Mouse (Mus musculus): ENCODE results near the gene Jak2.

Jak2 gene

GRCm38 (mm10) chr19:29252831-29253545, 1.4 kb downstream of the Jak2 start:
- DNase-seq (ENCODE audit: extremely low spot score, low spot score) = no peak

DNA sequence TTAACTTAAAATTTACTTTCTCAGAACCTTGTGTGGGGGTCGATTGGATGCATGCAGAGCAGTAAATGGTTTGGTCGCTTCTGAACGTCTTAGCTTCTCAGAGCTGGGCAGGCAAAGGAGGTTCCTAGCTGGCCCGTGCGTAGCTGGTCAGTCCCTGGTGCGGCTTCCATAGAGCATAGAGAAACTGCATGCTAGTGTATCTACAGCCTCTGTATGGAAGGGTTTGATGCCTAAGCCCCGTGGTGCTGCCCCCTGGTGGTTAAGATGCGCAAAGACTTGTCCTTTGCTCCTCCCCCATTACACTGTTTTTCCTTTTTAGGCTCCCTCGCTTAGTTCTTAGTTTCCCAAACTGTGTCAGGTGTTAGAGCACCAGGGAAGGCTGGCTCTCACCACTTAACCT, 2.1 kb downstream of the Jak2 start:
- DNase-seq (ENCODE audit: extremely low spot score, low spot score) = peak; percentile 84

GRCm38 (mm10) chr19:29254671-29255070, 3.0 kb downstream of the Jak2 start:
- no peak for DNase-seq (ENCODE audit: extremely low spot score, low spot score)

DNA sequence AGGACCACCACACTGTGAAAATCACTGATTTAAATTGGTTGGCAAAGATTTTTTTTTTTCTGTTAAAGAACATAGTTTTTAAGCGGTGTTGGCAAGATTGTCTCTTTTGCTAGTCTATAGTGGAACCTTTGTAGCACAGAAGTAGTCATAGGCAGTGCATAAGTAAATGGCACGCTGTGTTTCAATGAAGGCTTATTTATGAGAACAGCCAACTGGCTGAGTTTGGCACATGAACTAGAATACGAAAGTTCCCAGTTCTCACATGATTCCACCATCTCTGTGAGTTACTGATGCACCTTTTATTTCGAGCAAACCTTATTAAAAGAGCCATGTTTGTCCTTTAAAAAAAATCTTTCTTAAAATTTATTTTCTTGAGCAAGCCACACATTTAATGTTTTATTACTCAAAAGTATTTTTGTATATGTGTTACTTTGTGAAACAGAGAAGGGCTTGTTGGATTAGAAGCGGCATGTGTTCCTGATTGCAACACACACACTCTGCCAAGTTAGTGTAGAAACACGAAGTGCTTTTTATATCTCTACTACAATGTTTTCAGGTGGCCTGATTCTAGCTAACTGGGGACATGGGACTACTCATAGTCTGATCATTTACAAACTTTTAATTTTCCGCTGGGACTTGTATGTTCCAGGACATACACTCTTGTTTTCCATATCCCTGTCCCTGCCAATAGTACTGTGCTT, 3.8 kb downstream of the Jak2 start:
- DNase-seq (ENCODE audit: extremely low spot score, low spot score) = no peak

- DNase-seq (ENCODE audit: extremely low spot score, low spot score) = no peak
Measured at GRCm38 (mm10) chr19:29261638-29262037, 10.0 kb downstream of the Jak2 start.

GRCm38 (mm10) chr19:29263492-29263891, 11.9 kb downstream of the Jak2 start:
- no peak for DNase-seq (ENCODE audit: extremely low spot score, low spot score)

- no peak for DNase-seq (ENCODE audit: extremely low spot score, low spot score)
Measured at GRCm38 (mm10) chr19:29265538-29265937, 13.9 kb downstream of the Jak2 start.

- no peak for DNase-seq (ENCODE audit: extremely low spot score, low spot score)
Measured at GRCm38 (mm10) chr19:29267075-29267868, 15.6 kb downstream of the Jak2 start.

DNA sequence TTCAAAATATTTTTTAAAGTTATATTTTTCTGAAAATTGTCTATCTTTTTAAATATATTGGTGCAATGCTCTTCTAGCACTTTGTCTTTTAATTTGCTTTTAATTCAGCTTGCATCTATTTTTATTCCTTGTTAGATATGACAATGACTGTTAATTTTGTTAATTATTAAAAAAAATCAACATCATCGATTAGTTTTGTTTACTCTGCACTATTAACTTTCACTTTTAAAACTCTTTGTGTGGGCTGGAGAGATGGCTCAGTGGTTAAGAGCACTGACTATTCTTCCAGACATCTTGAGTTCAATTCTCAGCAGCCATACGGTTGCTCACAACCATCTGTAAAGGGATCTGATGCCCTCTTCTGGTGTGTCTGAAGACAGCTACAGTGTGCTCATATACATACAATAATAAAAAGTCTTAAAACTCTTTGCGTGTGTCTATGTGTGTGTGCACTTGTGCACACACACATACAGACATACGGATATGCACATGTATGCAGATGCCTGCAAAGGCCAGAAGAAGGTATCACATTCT, 17.2 kb downstream of the Jak2 start:
- no peak for DNase-seq (ENCODE audit: extremely low spot score, low spot score)

- DNase-seq (ENCODE audit: extremely low spot score, low spot score) = no peak
Measured at GRCm38 (mm10) chr19:29270226-29270625, 18.6 kb downstream of the Jak2 start.

GRCm38 (mm10) chr19:29271147-29271578, 19.5 kb downstream of the Jak2 start:
- no peak for DNase-seq (ENCODE audit: extremely low spot score, low spot score)

GRCm38 (mm10) chr19:29272011-29272809, 20.6 kb downstream of the Jak2 start:
- DNase-seq (ENCODE audit: extremely low spot score, low spot score) = no peak

DNA sequence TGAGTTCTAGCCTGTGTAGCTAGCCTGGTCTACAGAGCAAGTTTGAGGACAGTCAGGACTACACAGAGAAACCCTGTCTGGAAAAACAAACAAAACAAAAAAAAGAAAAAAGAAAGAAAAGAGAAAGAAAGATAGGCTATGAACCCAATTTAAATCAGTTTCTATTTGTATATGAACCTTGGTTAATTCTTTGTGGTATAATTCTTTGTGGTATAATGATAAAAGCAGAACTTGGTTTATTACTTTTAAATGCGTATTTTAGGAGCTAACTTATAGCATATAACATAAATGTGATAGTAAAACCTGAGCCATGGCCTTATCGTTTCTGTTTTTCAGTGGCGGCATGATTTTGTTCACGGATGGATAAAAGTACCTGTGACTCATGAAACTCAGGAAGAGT, 24.8 kb downstream of the Jak2 start:
- DNase-seq (ENCODE audit: extremely low spot score, low spot score) = no peak

DNA sequence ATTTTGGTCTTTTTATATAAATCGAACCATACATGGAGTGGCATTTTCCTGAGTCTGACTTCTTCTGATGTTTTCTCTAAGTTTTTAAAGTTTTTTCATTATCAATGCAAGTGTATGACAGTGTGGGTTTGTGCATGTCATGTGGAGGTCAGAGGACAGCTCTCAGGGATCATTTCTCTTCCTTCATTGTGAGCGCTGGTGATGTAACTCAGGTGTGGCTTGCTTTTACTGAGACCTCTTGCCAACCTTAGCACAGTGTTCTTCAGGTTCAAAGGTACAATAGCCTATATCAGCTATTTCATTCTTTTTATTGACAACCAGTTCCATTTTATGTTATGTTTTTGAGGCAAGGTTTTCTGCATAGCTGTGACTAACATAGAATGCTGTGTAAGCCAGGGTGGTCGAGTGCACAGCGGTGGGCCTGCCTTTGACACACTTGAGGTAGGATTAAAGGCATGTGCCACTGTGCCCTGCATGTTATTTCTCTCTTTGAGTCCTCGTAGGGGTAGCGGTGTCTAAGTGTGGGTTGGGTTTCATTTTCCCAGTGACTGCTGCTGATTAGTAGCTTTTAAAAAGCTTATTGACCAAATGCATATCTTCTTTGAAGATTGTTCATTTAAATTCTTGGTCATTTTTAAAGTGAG, 27.4 kb downstream of the Jak2 start:
- DNase-seq (ENCODE audit: extremely low spot score, low spot score) = no peak

GRCm38 (mm10) chr19:29285451-29285869, 33.8 kb downstream of the Jak2 start:
- DNase-seq (ENCODE audit: extremely low spot score, low spot score) = no peak

GRCm38 (mm10) chr19:29287863-29288262, 36.2 kb downstream of the Jak2 start:
- no peak for DNase-seq (ENCODE audit: extremely low spot score, low spot score)

DNA sequence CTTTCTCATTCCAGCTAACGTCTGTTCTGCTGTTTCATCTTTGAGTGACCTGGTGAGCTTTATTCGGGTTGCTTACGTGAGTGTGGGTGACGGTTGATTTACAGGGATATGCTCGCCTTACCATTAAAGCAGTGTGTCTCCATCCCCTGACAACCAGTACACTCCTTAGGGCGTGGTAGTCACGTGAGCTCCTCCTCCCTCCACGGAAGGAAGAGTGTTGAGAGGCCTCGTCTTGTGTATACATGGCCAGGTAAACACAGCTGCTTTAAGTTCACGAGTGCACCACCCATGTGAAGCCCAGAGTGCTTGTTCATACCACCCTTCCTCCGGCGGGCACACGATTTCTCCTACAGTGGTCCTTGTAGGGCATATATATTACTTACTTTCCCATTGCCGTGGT, 39.9 kb downstream of the Jak2 start:
- no peak for DNase-seq (ENCODE audit: extremely low spot score, low spot score)

GRCm38 (mm10) chr19:29292546-29292945, 40.9 kb downstream of the Jak2 start:
- DNase-seq (ENCODE audit: extremely low spot score, low spot score) = no peak

- DNase-seq (ENCODE audit: extremely low spot score, low spot score) = no peak
Measured at GRCm38 (mm10) chr19:29294756-29295155, 43.1 kb downstream of the Jak2 start.

- no peak for DNase-seq (ENCODE audit: extremely low spot score, low spot score)
Measured at GRCm38 (mm10) chr19:29296166-29296565, 44.5 kb downstream of the Jak2 start.

DNA sequence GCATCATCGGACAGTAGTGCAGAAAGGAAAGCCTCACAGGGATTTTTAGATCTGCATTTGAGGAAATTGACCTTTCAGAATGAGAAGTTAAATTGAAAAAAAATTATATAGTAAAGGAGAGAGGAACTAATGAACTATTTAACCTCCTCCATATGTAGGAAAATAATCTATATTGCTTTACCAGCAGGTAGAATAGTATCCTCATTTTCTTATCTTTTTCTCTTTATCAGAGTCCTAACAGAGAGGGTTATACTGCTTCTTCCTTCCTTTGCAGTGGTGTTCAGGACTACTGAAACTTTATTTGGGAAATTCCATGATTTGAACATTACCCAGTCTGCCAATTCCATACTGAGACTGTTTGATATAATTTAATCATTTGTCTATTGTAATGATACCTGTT, 45.7 kb downstream of the Jak2 start:
- no peak for DNase-seq (ENCODE audit: extremely low spot score, low spot score)
